Mouse (Mus musculus) urinary bladder, postnatal 25 days (tissue): Measurements from ENCODE around the gene Mns1.
"Not testable (repeated sequence)": the region's sequence is repeated elsewhere in the genome, so short reads cannot be mapped to it uniquely, and the experiment has no call there.

ENCODE experiments used
- DNase-seq: peaks from one replicate; pipeline ENCODE4 v3.0.0; 2022; ENCODE audit warnings: low spot score

The Mns1 gene

GRCm38 (mm10) chr9:72437822-72438701 lies at the start of gene Mns1:
Gene Mns1 (plus strand): TSS chr9:72438011.
- peak; percentile 86 for DNase-seq

GRCm38 (mm10) chr9:72388934-72389333 lies 48.9 kb upstream of the Mns1 start:
- no peak for DNase-seq

GRCm38 (mm10) chr9:72389431-72390002 lies 48.3 kb upstream of the Mns1 start:
- DNase-seq, result no peak

GRCm38 (mm10) chr9:72390321-72391077 lies 47.3 kb upstream of the Mns1 start:
- DNase-seq, result no peak

- no peak for DNase-seq
Observed at GRCm38 (mm10) chr9:72392686-72393085, 45.1 kb upstream of the Mns1 start.

- no peak for DNase-seq
Observed at GRCm38 (mm10) chr9:72393238-72393637, 44.6 kb upstream of the Mns1 start.

GRCm38 (mm10) chr9:72393869-72394341 lies 43.9 kb upstream of the Mns1 start:
- no peak for DNase-seq

- no peak for DNase-seq
Observed at GRCm38 (mm10) chr9:72400121-72400520, 37.7 kb upstream of the Mns1 start.

GRCm38 (mm10) chr9:72401769-72402168 lies 36.0 kb upstream of the Mns1 start:
- DNase-seq, result not testable (repeated sequence)

- no peak for DNase-seq
Observed at GRCm38 (mm10) chr9:72403421-72403820, 34.4 kb upstream of the Mns1 start.

- DNase-seq, result no peak
Observed at GRCm38 (mm10) chr9:72404446-72404845, 33.4 kb upstream of the Mns1 start.

GRCm38 (mm10) chr9:72404934-72405333 lies 32.9 kb upstream of the Mns1 start:
- DNase-seq, result no peak

GRCm38 (mm10) chr9:72405882-72406638 lies 31.8 kb upstream of the Mns1 start:
- no peak for DNase-seq

GRCm38 (mm10) chr9:72408131-72408586 lies 29.7 kb upstream of the Mns1 start:
- DNase-seq, result peak; percentile 81

- DNase-seq, result no peak
Observed at GRCm38 (mm10) chr9:72409381-72410225, 28.2 kb upstream of the Mns1 start.

- no peak for DNase-seq
Observed at GRCm38 (mm10) chr9:72411746-72412145, 26.1 kb upstream of the Mns1 start.

GRCm38 (mm10) chr9:72418443-72418842 lies 19.4 kb upstream of the Mns1 start:
- no peak for DNase-seq

- no peak for DNase-seq
Observed at GRCm38 (mm10) chr9:72420490-72420889, 17.3 kb upstream of the Mns1 start.

GRCm38 (mm10) chr9:72422284-72422683 lies 15.5 kb upstream of the Mns1 start:
- no peak for DNase-seq

- no peak for DNase-seq
Observed at GRCm38 (mm10) chr9:72422753-72423152, 15.1 kb upstream of the Mns1 start.
